Mouse (Mus musculus) neural tube, embryonic 11.5 days (tissue): Measurements from ENCODE around the gene Msl1. TPM values are rescaled to one million over a fixed set of nuclear protein-coding genes. Genes with fewer than 3 reads are reported as not detected.

Experiments used
- ATAC-seq: fragments of 200-750 bp; cut with Nextera tagmentation; 2 replicates; pipeline ENCODE4 v1.8.0; 2017; ENCODE audit warnings: moderate number of reproducible peaks, mild to moderate bottlenecking, moderate TSS enrichment, moderate library complexity; ENCODE audit not compliant: insufficient read depth, low FRiP score, low TSS enrichment
- DNase-seq: peaks from one replicate; pipeline ENCODE4 v3.0.0-alpha.2; 2015; ENCODE audit warnings: low spot score
- H3K27ac ChIP-seq: fragments of 300-500 bp; sonication (generic); 2 replicates; pipeline ENCODE4 v1.5.1; 2014; ENCODE audit warnings: low read depth, mild to moderate bottlenecking, low read length
- H3K27me3 ChIP-seq: fragments of 300-500 bp; sonication (generic); 2 replicates; pipeline ENCODE4 v1.6.1; 2014; ENCODE audit warnings: mild to moderate bottlenecking, low read length, mixed read lengths; ENCODE audit not compliant: control insufficient read depth, insufficient read depth
- H3K36me3 ChIP-seq: fragments of 300-500 bp; sonication (generic); 2 replicates; pipeline ENCODE4 v1.6.1; 2014; ENCODE audit warnings: mild to moderate bottlenecking, low read length, moderate library complexity, mixed read lengths; ENCODE audit not compliant: control insufficient read depth, insufficient read depth
- H3K4me1 ChIP-seq: fragments of 300-500 bp; sonication (generic); 2 replicates; pipeline ENCODE4 v1.6.1; 2014; ENCODE audit warnings: low read length, mixed read lengths; ENCODE audit not compliant: control insufficient read depth, insufficient read depth
- H3K4me2 ChIP-seq: fragments of 300-500 bp; sonication (generic); 2 replicates; pipeline ENCODE4 v1.6.1; 2014; ENCODE audit warnings: low read depth, mild to moderate bottlenecking, moderate library complexity
- H3K4me3 ChIP-seq: fragments of 300-500 bp; sonication (generic); 2 replicates; pipeline ENCODE4 v1.5.1; 2014; ENCODE audit warnings: low read depth, low read length
- H3K9ac ChIP-seq: fragments of 300-500 bp; sonication (generic); 2 replicates; pipeline ENCODE4 v1.6.1; 2014; ENCODE audit warnings: mild to moderate bottlenecking, low read length
- H3K9me3 ChIP-seq: fragments of 300-500 bp; sonication (generic); 2 replicates; pipeline ENCODE4 v1.6.1; 2016; ENCODE audit warnings: low read length; ENCODE audit not compliant: control insufficient read depth
- WGBS: fragments of 180-500 bp; shearing (Covaris S2); extraction: QIAGEN DNeasy Blood & Tissue Kit; methylation state at CpG from one replicate; pipeline ENCODE4 v1.1.7; 2014; 5-methylcytosine and 5-hydroxymethylcytosine counted together
- polyA plus RNA-seq: library from polyadenylated mRNA; unstranded; fragments of >200 nt; fragmentation: Nextera tagmentation; extraction: Ambion mirVana; gene quantifications from 2 replicates; pipeline ENCODE4 v1.2.1, GENCODE M21; 2014

The Msl1 gene
- polyA plus RNA-seq, 1 experiment from 2014 or later = 24.2 TPM

GRCm38 (mm10) chr11:98836651-98837141, 41.4 kb downstream of the Msl1 start, which contains the start of gene Rapgefl1:
TSS of gene Rapgefl1 (plus strand) at chr11:98836785.
- no peaks in the 10 kb centered on the region for H3K9me3 ChIP-seq
- DNase-seq = peak; percentile 88
- H3K27me3 ChIP-seq = peaks cover 13% of the 10 kb centered on the region
- peak; percentile 84 for ATAC-seq
- under 1% methylated on average over 40 of the region's 48 CpGs for WGBS
- peak within 1 kb of the TSS; percentile 65 for H3K9ac ChIP-seq
- peak within 1 kb of the TSS; percentile 90 for H3K4me2 ChIP-seq
- H3K4me3 ChIP-seq = peak within 1 kb of the TSS; percentile 62
- H3K36me3 ChIP-seq = peaks cover 7% of the 10 kb centered on the region; the same call in 1 of the 2 replicates
- H3K27ac ChIP-seq = no peak within 1 kb of the TSS
- peaks cover 2% of the 10 kb centered on the region; the same call in 1 of the 2 replicates for H3K4me1 ChIP-seq

- DNase-seq (no peak), ATAC-seq (peak; percentile 52; the same call in 1 of the 2 replicates)
- Histone ChIP-seq H3K27ac (no peak overlapping the region), H3K4me2 (peak overlapping the region; percentile 90), H3K9me3 (no peaks in the 10 kb centered on the region), H3K4me1 (peaks cover 2% of the 10 kb centered on the region; the same call in 1 of the 2 replicates), H3K9ac (peak overlapping the region; percentile 65), H3K36me3 (peaks cover 7% of the 10 kb centered on the region; the same call in 1 of the 2 replicates), H3K27me3 (peaks cover 13% of the 10 kb centered on the region), H3K4me3 (peak overlapping the region; percentile 62)
- 1% methylated on average over 25 of the region's 29 CpGs for WGBS
Measured at GRCm38 (mm10) chr11:98837231-98837704, 42.0 kb downstream of the Msl1 start.

GRCm38 (mm10) chr11:98837917-98838316, 42.6 kb downstream of the Msl1 start:
- DNase-seq = no peak
- WGBS = 43% methylated on average over 11 of the region's 11 CpGs
- no peak overlapping the region for H3K9ac ChIP-seq
- H3K36me3 ChIP-seq = peaks cover 3% of the 10 kb centered on the region; the same call in 1 of the 2 replicates
- H3K9me3 ChIP-seq = no peaks in the 10 kb centered on the region
- H3K4me1 ChIP-seq = peaks cover 2% of the 10 kb centered on the region; the same call in 1 of the 2 replicates
- H3K4me2 ChIP-seq = no peak overlapping the region; the same call in 1 of the 2 replicates
- H3K27me3 ChIP-seq = peaks cover 13% of the 10 kb centered on the region
- ATAC-seq = no peak
- H3K4me3 ChIP-seq = no peak overlapping the region; the same call in 1 of the 2 replicates
- no peak overlapping the region for H3K27ac ChIP-seq

GRCm38 (mm10) chr11:98838512-98838911, 43.2 kb downstream of the Msl1 start:
- DNase-seq = no peak
- Histone ChIP-seq H3K4me3 (no peak overlapping the region), H3K9me3 (no peaks in the 10 kb centered on the region), H3K36me3 (peaks cover 3% of the 10 kb centered on the region; the same call in 1 of the 2 replicates), H3K27ac (no peak overlapping the region), H3K27me3 (peaks cover 13% of the 10 kb centered on the region), H3K9ac (no peak overlapping the region), H3K4me2 (no peak overlapping the region), H3K4me1 (peaks cover 2% of the 10 kb centered on the region; the same call in 1 of the 2 replicates)
- 79% methylated on average over 9 of the region's 9 CpGs for WGBS
- ATAC-seq = no peak

- DNase-seq (no peak), ATAC-seq (no peak)
- Histone ChIP-seq H3K36me3 (peaks cover 2% of the 10 kb centered on the region; the same call in 1 of the 2 replicates), H3K4me1 (peaks cover 2% of the 10 kb centered on the region; the same call in 1 of the 2 replicates), H3K27ac (no peak overlapping the region), H3K9me3 (no peaks in the 10 kb centered on the region), H3K4me2 (no peak overlapping the region), H3K4me3 (no peak overlapping the region), H3K27me3 (peaks cover 13% of the 10 kb centered on the region), H3K9ac (no peak overlapping the region)
- WGBS = 48% methylated on average over 6 of the region's 6 CpGs
Measured at GRCm38 (mm10) chr11:98839402-98839801, 44.1 kb downstream of the Msl1 start.

GRCm38 (mm10) chr11:98839897-98840296, 44.6 kb downstream of the Msl1 start:
- H3K36me3 ChIP-seq = no peaks in the 10 kb centered on the region
- WGBS = 69% methylated on average over 10 of the region's 10 CpGs

GRCm38 (mm10) chr11:98846016-98846415, 50.7 kb downstream of the Msl1 start:
- ATAC-seq (no peak), DNase-seq (no peak)
- Histone ChIP-seq H3K4me2 (no peak overlapping the region), H3K4me3 (no peak overlapping the region), H3K36me3 (no peaks in the 10 kb centered on the region), H3K9me3 (no peaks in the 10 kb centered on the region), H3K9ac (no peak overlapping the region), H3K27me3 (no peaks in the 10 kb centered on the region), H3K27ac (no peak overlapping the region), H3K4me1 (peaks cover 15% of the 10 kb centered on the region)
- 68% methylated on average over 13 of the region's 13 CpGs for WGBS

More at GRCm38 (mm10) chr11:98839897-98840296, 44.6 kb downstream of the Msl1 start:
- Histone ChIP-seq H3K27ac (no peak overlapping the region), H3K9me3 (no peaks in the 10 kb centered on the region), H3K4me1 (peaks cover 2% of the 10 kb centered on the region; the same call in 1 of the 2 replicates), H3K27me3 (peaks cover 13% of the 10 kb centered on the region), H3K4me3 (no peak overlapping the region), H3K4me2 (no peak overlapping the region), H3K9ac (no peak overlapping the region)
- DNase-seq = no peak
- ATAC-seq = no peak

GRCm38 (mm10) chr11:98846865-98847604, 51.7 kb downstream of the Msl1 start:
- Histone ChIP-seq H3K27me3 (no peaks in the 10 kb centered on the region), H3K4me2 (no peak overlapping the region), H3K4me1 (peaks cover 15% of the 10 kb centered on the region), H3K9me3 (no peaks in the 10 kb centered on the region), H3K27ac (no peak overlapping the region), H3K36me3 (no peaks in the 10 kb centered on the region), H3K9ac (no peak overlapping the region), H3K4me3 (no peak overlapping the region)
- 69% methylated on average over 19 of the region's 19 CpGs for WGBS
- ATAC-seq = no peak
- no peak for DNase-seq
